Mouse (Mus musculus): Measurements from ENCODE around the gene Rfc2.

The Rfc2 gene

GRCm38 (mm10) chr5:134581146-134581545, at the start of gene Rfc2:
Gene Rfc2 (plus strand): TSS chr5:134581366.
- no peak for DNase-seq (ENCODE audit: low spot score in 2 of 2)

- DNase-seq (ENCODE audit: low spot score in 2 of 2) = no peak
These were observed 49.6 kb upstream of the Rfc2 start for GRCm38 (mm10) chr5:134531585-134531984.

DNA sequence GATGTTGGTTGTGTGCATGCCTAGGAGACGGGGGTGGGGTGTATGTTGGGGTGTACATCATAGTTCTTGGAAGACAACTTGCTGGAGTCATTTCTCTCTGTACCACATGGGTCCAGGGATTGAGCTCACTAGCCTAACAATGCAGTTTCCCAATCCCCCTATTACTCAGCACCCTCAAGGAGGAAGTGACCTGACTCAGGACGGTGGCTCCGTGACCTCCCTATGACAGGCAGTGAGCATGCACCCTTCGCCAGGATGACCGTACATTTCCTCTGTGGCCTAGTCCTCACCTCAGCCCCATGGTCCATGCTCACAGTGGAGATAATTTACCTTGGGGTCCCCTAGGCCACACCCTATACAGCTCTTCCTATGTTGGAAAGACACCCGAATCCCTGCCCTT, 48.7 kb upstream of the Rfc2 start:
- DNase-seq (ENCODE audit: low spot score in 2 of 2) = no peak

- DNase-seq (ENCODE audit: low spot score in 2 of 2) = no peak
These were observed 45.1 kb upstream of the Rfc2 start for GRCm38 (mm10) chr5:134536036-134536435.

DNA sequence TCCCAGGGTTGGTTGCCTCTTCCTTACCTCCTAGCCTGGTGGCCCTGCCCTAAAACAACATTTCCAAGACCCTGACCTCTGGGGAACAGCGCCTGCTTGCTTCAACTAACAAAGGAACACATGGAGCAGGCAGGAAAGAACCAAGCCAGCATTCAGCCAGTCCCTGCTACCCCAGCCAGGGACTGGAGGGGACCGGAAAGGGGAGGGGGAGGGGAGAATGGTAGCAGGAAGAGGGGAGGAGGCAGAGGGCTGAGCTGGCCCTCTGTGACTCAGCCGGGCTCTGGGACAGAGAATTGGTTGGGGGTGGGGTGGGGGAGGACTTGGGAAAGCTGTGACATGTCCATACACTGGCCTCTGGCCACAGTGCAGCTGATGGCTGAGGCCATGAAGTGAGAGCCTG, 41.3 kb upstream of the Rfc2 start:
- peak; percentile 27 for DNase-seq (ENCODE audit: low spot score in 2 of 2)

GRCm38 (mm10) chr5:134540881-134541280, 40.3 kb upstream of the Rfc2 start:
- no peak for DNase-seq (ENCODE audit: low spot score in 2 of 2)

DNA sequence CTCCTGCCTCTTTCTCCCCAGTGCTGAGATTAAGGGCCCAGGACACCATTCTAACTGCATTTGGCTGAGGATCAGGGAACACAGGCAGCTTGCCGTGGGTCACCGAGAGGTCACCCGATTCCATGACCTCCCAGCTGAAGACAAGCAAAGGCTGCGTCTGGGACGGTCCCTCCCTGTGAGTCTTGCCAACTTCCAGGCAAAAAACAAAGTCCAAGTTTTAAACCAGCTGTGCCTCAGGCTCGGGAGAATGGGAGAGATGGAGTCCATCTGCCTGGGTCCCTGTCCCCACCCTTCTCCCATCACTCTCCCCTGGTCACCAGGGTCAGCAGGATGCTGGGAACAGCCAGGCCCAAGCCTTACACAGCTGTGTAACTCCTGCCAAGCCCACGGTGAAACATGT, 39.5 kb upstream of the Rfc2 start:
- DNase-seq (ENCODE audit: low spot score in 2 of 2) = peak in 1 of 2 experiments; percentile 13

DNA sequence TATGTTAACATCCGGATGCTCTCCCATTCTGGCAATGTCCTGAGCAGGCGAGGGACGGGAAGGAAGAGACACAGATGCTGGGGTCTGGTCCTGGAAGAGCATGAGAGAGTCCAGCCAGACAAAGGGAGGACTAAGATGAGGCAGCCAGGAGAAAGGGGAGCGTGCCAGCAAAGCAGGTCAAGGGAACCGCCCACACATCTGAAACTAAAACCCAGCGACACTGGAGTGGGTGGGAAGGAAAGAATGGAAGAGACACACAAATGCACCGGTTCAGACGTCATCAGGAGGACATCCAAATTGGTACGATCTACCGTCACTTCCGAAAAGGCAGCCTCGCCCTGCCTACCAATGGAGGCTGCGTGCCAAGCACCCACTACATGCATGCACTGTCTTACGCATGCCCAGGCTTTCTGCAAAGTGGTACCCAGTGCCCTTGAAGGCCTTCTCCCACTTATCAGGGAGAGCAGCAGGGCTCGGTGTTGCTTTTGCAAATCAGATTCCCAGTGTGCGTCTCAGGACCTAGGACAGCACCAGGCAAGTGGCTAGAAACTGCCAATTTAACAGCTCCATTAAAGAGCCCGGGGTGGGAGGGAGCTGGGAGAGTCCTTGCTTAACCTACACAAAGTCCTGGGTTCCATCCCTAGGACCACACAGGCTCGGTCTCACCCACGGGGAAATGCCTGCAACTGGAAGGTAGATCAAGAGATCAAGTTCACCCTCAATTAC, 36.5 kb upstream of the Rfc2 start:
- no peak for DNase-seq (ENCODE audit: low spot score in 2 of 2)

- no peak for DNase-seq (ENCODE audit: low spot score in 2 of 2)
These were observed 35.9 kb upstream of the Rfc2 start for GRCm38 (mm10) chr5:134545242-134545629.

DNA sequence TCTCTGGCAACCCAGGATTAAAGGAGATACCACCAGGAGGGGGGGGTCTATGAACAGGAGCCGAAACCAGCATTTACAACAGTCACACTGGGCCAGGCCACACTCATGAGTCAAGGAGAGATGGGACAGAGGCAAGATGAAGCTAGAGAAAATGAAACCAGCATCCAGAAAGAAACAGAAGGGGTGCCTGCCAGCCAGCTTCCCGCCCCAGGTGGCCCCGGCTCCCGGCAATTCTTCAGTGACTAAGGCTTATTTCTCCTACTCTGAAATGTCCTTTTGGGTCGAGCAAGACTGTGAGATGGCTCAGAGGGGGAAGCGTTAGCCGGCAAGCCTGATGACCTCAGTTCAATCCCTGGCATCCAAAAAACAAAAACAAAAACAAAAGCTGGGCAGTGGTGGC, 34.4 kb upstream of the Rfc2 start:
- no peak for DNase-seq (ENCODE audit: low spot score in 2 of 2)

DNA sequence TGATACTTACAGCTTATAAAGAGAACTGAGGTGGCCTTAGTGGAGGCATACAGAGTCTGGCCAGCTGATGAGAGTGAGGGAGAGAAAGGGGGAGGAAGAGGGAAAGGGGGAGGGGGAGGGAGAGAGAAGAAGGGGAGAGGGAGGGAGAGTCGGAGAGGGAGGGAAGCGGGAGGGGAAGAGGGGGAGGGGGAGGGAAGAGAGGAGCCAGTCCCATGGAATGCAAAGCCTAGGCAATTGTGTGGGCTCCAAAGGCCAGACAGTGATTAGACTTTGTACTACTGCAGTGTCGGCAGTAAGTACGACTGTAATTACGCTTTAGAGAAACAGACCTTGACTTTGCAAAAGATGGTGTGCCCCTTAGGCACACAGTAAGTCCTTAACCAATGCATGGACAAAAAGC, 32.9 kb upstream of the Rfc2 start:
- no peak for DNase-seq (ENCODE audit: low spot score in 2 of 2)

- DNase-seq (ENCODE audit: low spot score in 2 of 2) = no peak
These were observed 31.5 kb upstream of the Rfc2 start for GRCm38 (mm10) chr5:134549640-134550168.

DNA sequence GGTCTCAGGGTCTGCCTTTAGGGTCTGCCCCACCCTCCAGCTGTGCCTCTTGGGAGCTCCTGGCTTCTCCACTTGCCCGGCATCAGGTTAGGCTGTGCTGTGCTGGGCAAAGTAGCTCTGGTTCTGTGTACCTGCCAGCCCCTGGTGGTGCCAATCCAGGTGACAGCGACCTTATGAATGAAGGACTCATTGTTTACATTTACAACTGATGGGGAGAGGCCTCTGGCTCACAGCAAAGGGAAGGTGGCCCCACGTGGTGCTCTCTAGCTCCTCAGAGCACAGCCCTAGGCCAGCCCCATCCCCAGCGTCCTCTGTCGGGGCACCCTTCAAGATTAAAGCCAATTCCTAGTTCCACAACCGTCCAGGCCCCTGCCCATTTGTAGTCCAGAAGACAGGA, 30.3 kb upstream of the Rfc2 start:
- DNase-seq (ENCODE audit: low spot score in 2 of 2) = no peak

GRCm38 (mm10) chr5:134551233-134552109, 29.7 kb upstream of the Rfc2 start:
- no peak for DNase-seq (ENCODE audit: low spot score in 2 of 2)

DNA sequence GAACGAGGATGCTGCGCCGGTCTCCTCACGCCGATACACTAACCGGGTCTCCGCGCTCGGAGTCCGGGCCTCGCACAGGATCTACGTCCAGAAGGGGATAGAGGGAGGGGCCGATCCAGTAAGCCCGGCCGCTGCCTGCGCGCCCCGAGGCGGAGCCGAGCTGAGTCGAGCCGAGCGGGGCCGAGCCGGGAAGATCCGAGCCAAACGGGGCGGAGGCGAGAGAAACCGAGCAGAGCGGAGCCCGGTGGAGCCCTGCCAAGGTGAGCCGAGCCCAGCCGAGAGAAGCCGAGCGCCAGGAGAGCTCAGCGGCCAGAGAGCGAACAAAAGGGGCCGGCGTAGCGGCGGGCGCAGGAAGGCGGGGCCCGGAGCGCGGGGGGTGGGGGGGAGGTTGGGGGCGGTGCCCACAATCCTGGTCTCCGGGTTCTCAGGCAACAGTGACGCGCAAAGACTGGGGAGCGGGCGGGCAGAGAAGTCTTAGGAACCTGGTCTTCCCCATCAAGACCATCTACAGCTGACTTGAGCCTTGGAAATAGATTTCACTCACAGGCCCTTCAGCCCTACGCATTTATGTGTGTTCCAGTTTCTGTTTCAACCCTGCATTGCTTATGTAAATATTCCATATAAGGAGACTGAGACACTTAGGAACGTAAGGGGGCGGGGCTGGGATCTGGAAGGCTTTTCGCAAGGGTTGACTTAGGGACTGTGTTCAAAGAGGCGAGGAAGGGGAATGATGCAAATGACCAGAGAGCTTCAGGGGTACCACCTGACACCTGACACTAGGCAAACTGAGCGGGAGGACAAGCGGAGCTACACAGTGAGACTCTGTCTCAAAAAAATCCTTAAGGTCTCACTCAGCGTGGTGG, 28.8 kb upstream of the Rfc2 start, which contains the start of gene Clip2:
Clip2 (minus strand) TSS at position 325 of the 863 bp plus-strand sequence.
- peak; percentile 83 to 87 for DNase-seq (ENCODE audit: low spot score in 2 of 2)

- no peak for DNase-seq (ENCODE audit: low spot score in 2 of 2)
These were observed 27.1 kb upstream of the Rfc2 start for GRCm38 (mm10) chr5:134553951-134554546.

DNA sequence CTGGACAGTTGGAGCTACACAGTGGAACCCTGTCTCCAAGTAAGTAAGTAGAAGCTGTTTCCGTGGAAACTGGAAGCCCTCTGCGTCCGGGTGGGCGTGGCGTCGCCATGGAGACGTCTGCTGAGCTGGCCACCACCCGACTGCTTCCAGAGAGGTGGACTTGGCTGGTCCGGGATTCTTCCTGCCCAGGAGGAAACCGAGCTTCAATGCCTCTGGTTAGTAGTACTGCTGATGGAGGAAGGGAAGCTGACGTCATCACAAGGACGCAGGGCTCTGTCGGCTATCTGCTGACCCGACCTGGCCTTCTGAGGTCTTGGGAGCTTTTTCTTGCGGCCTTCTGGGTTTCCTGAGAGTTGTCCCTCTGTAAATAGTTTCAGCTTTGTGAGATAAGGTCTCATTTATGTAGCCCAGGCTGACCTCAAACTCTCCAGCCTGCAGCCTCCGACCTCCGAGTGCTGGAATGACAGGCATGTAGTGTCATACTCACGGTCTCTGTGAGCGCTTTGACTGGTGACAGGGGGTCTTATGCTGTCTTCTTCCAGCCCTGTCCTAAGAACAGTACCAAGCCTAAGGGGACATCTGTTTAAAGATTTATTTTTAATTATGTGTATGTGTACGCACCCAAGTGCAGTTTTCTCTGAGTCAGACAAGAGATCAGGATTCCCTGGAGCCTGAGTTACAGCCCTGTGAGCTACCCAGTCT, 25.6 kb upstream of the Rfc2 start:
- DNase-seq (ENCODE audit: low spot score in 2 of 2) = peak; percentile 36 to 39

- DNase-seq (ENCODE audit: low spot score in 2 of 2) = no peak
These were observed 21.1 kb upstream of the Rfc2 start, which contains the start of gene Syna for GRCm38 (mm10) chr5:134560071-134560449. Gene Syna (minus strand): TSS chr5:134560171.

- DNase-seq (ENCODE audit: low spot score in 2 of 2) = no peak
These were observed 20.6 kb upstream of the Rfc2 start for GRCm38 (mm10) chr5:134560450-134561171.

DNA sequence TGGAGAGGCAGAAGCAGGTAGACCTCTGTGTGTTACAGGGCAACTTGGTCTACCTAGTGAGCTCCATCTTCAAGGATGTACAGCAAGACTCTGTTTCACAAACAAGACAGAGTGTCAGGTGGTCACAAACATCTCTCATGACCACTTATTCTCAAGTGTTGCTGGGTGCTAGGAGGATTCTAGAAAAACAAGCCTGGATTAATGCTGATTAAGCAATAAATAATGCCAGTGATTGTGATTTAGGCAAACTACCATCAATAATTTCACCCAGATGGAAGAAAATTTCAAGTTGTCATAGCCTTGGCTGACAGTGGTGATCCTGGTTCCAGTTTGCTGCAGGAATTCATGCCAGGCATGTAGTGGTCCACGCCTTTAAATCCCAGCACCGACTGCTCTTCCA, 16.9 kb upstream of the Rfc2 start:
- no peak for DNase-seq (ENCODE audit: low spot score in 2 of 2)

Data from spleen, postnatal 36 days (tissue).